In the genomic region with DNA sequence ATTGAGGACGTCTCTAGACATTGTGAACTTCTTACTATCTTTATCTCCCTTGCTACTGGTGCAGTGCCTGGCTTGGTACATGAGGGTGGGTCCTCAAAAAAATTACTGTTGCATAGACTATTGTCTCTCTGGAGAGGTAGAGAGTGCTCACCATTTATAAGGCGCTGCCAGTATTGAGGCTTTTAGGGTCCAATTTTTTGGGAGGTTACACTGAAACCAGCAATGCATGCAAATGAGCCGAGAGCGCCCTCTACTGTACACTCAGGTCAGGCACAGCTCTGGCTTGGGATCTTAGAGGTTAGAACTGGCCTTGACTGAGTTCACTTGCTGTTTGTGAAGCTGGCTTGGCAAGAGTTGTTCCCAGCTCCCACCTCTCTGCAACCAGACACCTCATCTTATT, we compare ENCODE assay signal across 8 mouse cellular contexts. TPM values are rescaled to one million over a fixed set of nuclear protein-coding genes. Genes with fewer than 3 reads are reported as not detected.
DNase-seq lines count a peak whose midpoint lies in the region; ATAC-seq and TF ChIP-seq lines count a peak whose summit lies in the region.

No protein-coding gene starts in this region.

- TF ChIP-seq CTCF in ES-Bruce4 (IDR thresholded peaks at IDR 0.05; ENCODE audit: low read depth, low read length) = peak; percentile 97
- TF ChIP-seq CTCF in heart, postnatal 0 days (IDR thresholded peaks at IDR 0.05; ENCODE audit: low read depth) = peak; percentile 92

- 11% methylated on average over 4 of the region's 4 CpGs for WGBS in embryonic facial prominence, embryonic 11.5 days
- 11% methylated on average over 4 of the region's 4 CpGs for WGBS in heart, postnatal 0 days

- no peak overlapping the region for H3K4me3 ChIP-seq in ES-Bruce4 (ENCODE audit: low read depth, low read length)
- no peak overlapping the region for H3K4me3 ChIP-seq in embryonic facial prominence, embryonic 11.5 days (ENCODE audit: low read depth, low read length)
- no peak overlapping the region for H3K4me3 ChIP-seq in heart, postnatal 0 days (ENCODE audit: low read depth, low read length)

- H3K4me2 ChIP-seq in embryonic facial prominence, embryonic 11.5 days (ENCODE audit: low read depth, low read length) = no peak overlapping the region
- no peak overlapping the region for H3K4me2 ChIP-seq in heart, postnatal 0 days (ENCODE audit: low read depth, low read length)

- no peak for TF ChIP-seq POLR2A in ES-Bruce4 (IDR thresholded peaks at IDR 0.05; ENCODE audit: insufficient read depth, low read length)

- H3K4me1 ChIP-seq in ES-Bruce4 (ENCODE audit: control insufficient read depth, insufficient read depth, low read length) = no peaks in the 10 kb centered on the region
- H3K4me1 ChIP-seq in embryonic facial prominence, embryonic 11.5 days (ENCODE audit: control insufficient read depth, insufficient read depth, low read length) = no peaks in the 10 kb centered on the region
- no peaks in the 10 kb centered on the region for H3K4me1 ChIP-seq in heart, postnatal 0 days (ENCODE audit: control insufficient read depth, insufficient read depth)

- no peaks in the 10 kb centered on the region for H3K27me3 ChIP-seq in ES-Bruce4 (ENCODE audit: control insufficient read depth, insufficient read depth, low read length, poor library complexity, severe bottlenecking)
- no peaks in the 10 kb centered on the region for H3K27me3 ChIP-seq in embryonic facial prominence, embryonic 11.5 days (ENCODE audit: control insufficient read depth, insufficient read depth, low read length)
- H3K27me3 ChIP-seq in heart, postnatal 0 days (ENCODE audit: control insufficient read depth, insufficient read depth, low read length) = 0 out of 2 replicates have a peak, but pooled peaks cover 19% of the 10 kb centered on the region

- TF ChIP-seq EP300 in ES-Bruce4 (IDR thresholded peaks at IDR 0.05; ENCODE audit: insufficient read depth, low read depth, low read length) = no peak
- no peak for TF ChIP-seq EP300 in heart, postnatal 0 days (IDR thresholded peaks at IDR 0.05; ENCODE audit: low read depth)

- no peak overlapping the region for H3K27ac ChIP-seq in ES-Bruce4 (ENCODE audit: insufficient read depth, low read length)
- H3K27ac ChIP-seq in embryonic facial prominence, embryonic 11.5 days (replicated peaks; ENCODE audit: low read depth, low read length) = no peak overlapping the region
- no peak overlapping the region for H3K27ac ChIP-seq in heart, postnatal 0 days (ENCODE audit: low read depth)

- ATAC-seq in embryonic facial prominence, embryonic 11.5 days (replicated peaks; ENCODE audit: insufficient number of reproducible peaks, low FRiP score, low TSS enrichment, low read depth) = peak; percentile 45
- no peak for ATAC-seq in heart, postnatal 0 days (ENCODE audit: insufficient read depth, low read depth)

- no peak overlapping the region for H3K9ac ChIP-seq in ES-Bruce4 (ENCODE audit: low read depth, poor library complexity, severe bottlenecking)
- H3K9ac ChIP-seq in embryonic facial prominence, embryonic 11.5 days (replicated peaks; ENCODE audit: low read length) = no peak overlapping the region
- no peak overlapping the region for H3K9ac ChIP-seq in heart, postnatal 0 days (replicated peaks; ENCODE audit: low read depth, low read length)

- no peaks in the 10 kb centered on the region for H3K36me3 ChIP-seq in ES-Bruce4 (ENCODE audit: control insufficient read depth, insufficient read depth, low read length, poor library complexity, severe bottlenecking)
- H3K36me3 ChIP-seq in embryonic facial prominence, embryonic 11.5 days (replicated peaks; ENCODE audit: control insufficient read depth, insufficient read depth, low read depth, low read length) = no peaks in the 10 kb centered on the region
- H3K36me3 ChIP-seq in heart, postnatal 0 days (replicated peaks; ENCODE audit: control insufficient read depth, insufficient read depth, low read length) = no peaks in the 10 kb centered on the region

- peak; percentile 27 to 54 for DNase-seq in adrenal gland, postnatal 4 days (ENCODE audit: low spot score in 2 of 2)
- DNase-seq in embryonic facial prominence, embryonic 11.5 days (ENCODE audit: low spot score) = peak; percentile 88
- DNase-seq in heart, postnatal 0 days (ENCODE audit: low spot score) = peak; percentile 62
- peak; percentile 48 to 86 for DNase-seq in layer of hippocampus, adult 18-20 months (ENCODE audit: low spot score in 2 of 2)
- peak; percentile 69 for DNase-seq in lung, postnatal 14 days
- DNase-seq in retina, postnatal 7 days (ENCODE audit: low read depth, low spot score) = peak; percentile 69
- peak; percentile 30 to 42 for DNase-seq in urinary bladder, postnatal 36 days (ENCODE audit: low spot score in 2 of 2)

- no peaks in the 10 kb centered on the region for H3K9me3 ChIP-seq in ES-Bruce4 (replicated peaks; ENCODE audit: control insufficient read depth, insufficient read depth, low read length, poor library complexity, severe bottlenecking)
- H3K9me3 ChIP-seq in embryonic facial prominence, embryonic 11.5 days (replicated peaks; ENCODE audit: control insufficient read depth, low read length) = no peaks in the 10 kb centered on the region
- no peaks in the 10 kb centered on the region for H3K9me3 ChIP-seq in heart, postnatal 0 days (replicated peaks; ENCODE audit: control insufficient read depth, low read length)

RNA-seq across cellular contexts. Expression of gene Cntn2, which starts 51.5 kb away (rescaled TPM):
- 3.0 and 3.1 TPM in 2 replicates for polyA plus RNA-seq in ES-Bruce4 (2011; ENCODE audit: insufficient read depth, insufficient read length, low read depth, missing spikeins)
- 1 to 10 TPM; 1.2 to 2.0 TPM for total RNA-seq in adrenal gland, postnatal 4 days (2021)
- polyA plus RNA-seq in embryonic facial prominence, embryonic 11.5 days (2014; fragmentation: Nextera tagmentation; extraction: Ambion mirVana) = 7.6 and 11.0 TPM in 2 replicates
- 1.4 and 4.4 TPM in 2 replicates for total RNA-seq in heart, postnatal 0 days (2014; rRNA removed; ENCODE audit: low replicate concordance)
- polyA plus RNA-seq in heart, postnatal 0 days (2015; fragmentation: Nextera tagmentation; extraction: Ambion mirVana) = 0.52 and 1.0 TPM in 2 replicates
- total RNA-seq in layer of hippocampus, adult 18-20 months (2021) = 10 to 100 TPM; 68.0 to 84.8 TPM

Comparison
In these comparisons a context has a peak if more than half of its experiments do, and no peak if none do; other contexts are left out.
1. DNase-seq: peak in every context shown above with its lines; median percentile 88 in embryonic facial prominence, embryonic 11.5 days; 69 in lung, postnatal 14 days; 69 in retina, postnatal 7 days; 67 in layer of hippocampus, adult 18-20 months; 62 in heart, postnatal 0 days; 40 in adrenal gland, postnatal 4 days; 36 in urinary bladder, postnatal 36 days.
2. RNA of gene Cntn2, which starts 51.5 kb away (total RNA-seq): 68.0 to 84.8 TPM in layer of hippocampus, adult 18-20 months; 1.4 to 4.4 TPM in heart, postnatal 0 days and 1.2 to 2.0 TPM in adrenal gland, postnatal 4 days; every median in the first group is over 10 times any median in the second.